Mouse (Mus musculus) limb, embryonic 14.5 days (tissue): ENCODE data around the gene Surf4. TPM values are rescaled to one million over a fixed set of nuclear protein-coding genes. Genes with fewer than 3 reads are reported as not detected.

Source experiments
- ATAC-seq: fragments of 200-750 bp; cut with Nextera tagmentation; 2 replicates; pipeline ENCODE4 v1.8.0; 2017; ENCODE audit warnings: low read depth, moderate number of reproducible peaks, moderate TSS enrichment; ENCODE audit not compliant: low FRiP score
- DNase-seq: peaks from one replicate; pipeline ENCODE4 v3.0.0-alpha.2; 2015; ENCODE audit warnings: low spot score
- H3K27ac ChIP-seq: fragments of 300-500 bp; sonication (generic); replicated peaks from 2 replicates; pipeline ENCODE4 v1.5.1; 2014; ENCODE audit warnings: low read depth, mild to moderate bottlenecking, low read length, moderate library complexity, mixed read lengths
- H3K27me3 ChIP-seq: fragments of 300-500 bp; sonication (generic); 2 replicates; pipeline ENCODE4 v1.6.1; 2014; ENCODE audit warnings: low read length, mixed read lengths; ENCODE audit not compliant: control insufficient read depth, insufficient read depth
- H3K36me3 ChIP-seq: fragments of 300-500 bp; sonication (generic); 2 replicates; pipeline ENCODE4 v1.6.1; 2014; ENCODE audit warnings: mild to moderate bottlenecking, low read length, moderate library complexity, mixed read lengths; ENCODE audit not compliant: control insufficient read depth, insufficient read depth
- H3K4me1 ChIP-seq: fragments of 300-500 bp; sonication (generic); 2 replicates; pipeline ENCODE4 v1.6.1; 2014; ENCODE audit warnings: antibody characterized with exemption, low read length, mixed read lengths; ENCODE audit not compliant: control insufficient read depth, insufficient read depth
- H3K4me2 ChIP-seq: fragments of 300-500 bp; sonication (generic); replicated peaks from 2 replicates; pipeline ENCODE4 v1.6.1; 2014; ENCODE audit warnings: low read depth, mild to moderate bottlenecking, low read length, moderate library complexity; ENCODE audit not compliant: severe bottlenecking
- H3K4me3 ChIP-seq: fragments of 300-500 bp; sonication (generic); replicated peaks from 2 replicates; pipeline ENCODE4 v1.5.1; 2014; ENCODE audit warnings: low read length
- H3K9ac ChIP-seq: fragments of 300-500 bp; sonication (generic); 2 replicates; pipeline ENCODE4 v1.6.1; 2014; ENCODE audit warnings: mild to moderate bottlenecking, low read depth, low read length, moderate library complexity; ENCODE audit not compliant: severe bottlenecking
- H3K9me3 ChIP-seq: fragments of 300-500 bp; sonication (generic); 2 replicates; pipeline ENCODE4 v1.6.1; 2016; ENCODE audit warnings: low read length; ENCODE audit not compliant: control insufficient read depth
- POLR2A ChIP-seq: fragments of 200-500 bp; IDR thresholded peaks from 2 replicates; pipeline ENCODE4 v1.8.0; 2012; ENCODE audit warnings: inconsistent platforms, mild to moderate bottlenecking, moderate library complexity, borderline replicate concordance; ENCODE audit not compliant: insufficient read depth, insufficient read length; ENCODE audit errors: extremely low read depth
- WGBS: fragments of 180-500 bp; shearing (Covaris S2); extraction: QIAGEN DNeasy Blood & Tissue Kit; methylation state at CpG from one replicate; pipeline ENCODE4 v1.1.7; 2014; 5-methylcytosine and 5-hydroxymethylcytosine counted together
- polyA plus RNA-seq, 2 experiments: library from polyadenylated mRNA; depleted of rRNA in 1 of 2; stranded (reverse) in 1 of 2; unstranded in 1 of 2; fragments of >200 nt; fragmentation: Nextera tagmentation in 1 of 2; extraction: Ambion mirVana in 1 of 2; gene quantifications; 2 replicates each; pipeline versions ENCODE4 v1.2.1 to v1.2.3; 2012 to 2014

The Surf4 gene
- polyA plus RNA-seq, 2 experiments, result 235 to 279 TPM

- Histone ChIP-seq H3K4me3 (peak overlapping the region; percentile 83), H3K4me2 (peak overlapping the region; percentile 97), H3K27me3 (no peaks in the 10 kb centered on the region), H3K9me3 (no peaks in the 10 kb centered on the region), H3K4me1 (peaks cover 29% of the 10 kb centered on the region), H3K9ac (peak overlapping the region; percentile 95), H3K27ac (peak overlapping the region; percentile 94), H3K36me3 (peaks cover 57% of the 10 kb centered on the region)
- 2% methylated on average over 36 of the region's 37 CpGs for WGBS
- ATAC-seq (peak; percentile 25; the same call in 1 of the 2 replicates), DNase-seq (peak; percentile 55)
- no peak for TF ChIP-seq POLR2A
Measured at GRCm38 (mm10) chr2:26910994-26911765, 22.5 kb downstream of the Surf4 start.

DNA sequence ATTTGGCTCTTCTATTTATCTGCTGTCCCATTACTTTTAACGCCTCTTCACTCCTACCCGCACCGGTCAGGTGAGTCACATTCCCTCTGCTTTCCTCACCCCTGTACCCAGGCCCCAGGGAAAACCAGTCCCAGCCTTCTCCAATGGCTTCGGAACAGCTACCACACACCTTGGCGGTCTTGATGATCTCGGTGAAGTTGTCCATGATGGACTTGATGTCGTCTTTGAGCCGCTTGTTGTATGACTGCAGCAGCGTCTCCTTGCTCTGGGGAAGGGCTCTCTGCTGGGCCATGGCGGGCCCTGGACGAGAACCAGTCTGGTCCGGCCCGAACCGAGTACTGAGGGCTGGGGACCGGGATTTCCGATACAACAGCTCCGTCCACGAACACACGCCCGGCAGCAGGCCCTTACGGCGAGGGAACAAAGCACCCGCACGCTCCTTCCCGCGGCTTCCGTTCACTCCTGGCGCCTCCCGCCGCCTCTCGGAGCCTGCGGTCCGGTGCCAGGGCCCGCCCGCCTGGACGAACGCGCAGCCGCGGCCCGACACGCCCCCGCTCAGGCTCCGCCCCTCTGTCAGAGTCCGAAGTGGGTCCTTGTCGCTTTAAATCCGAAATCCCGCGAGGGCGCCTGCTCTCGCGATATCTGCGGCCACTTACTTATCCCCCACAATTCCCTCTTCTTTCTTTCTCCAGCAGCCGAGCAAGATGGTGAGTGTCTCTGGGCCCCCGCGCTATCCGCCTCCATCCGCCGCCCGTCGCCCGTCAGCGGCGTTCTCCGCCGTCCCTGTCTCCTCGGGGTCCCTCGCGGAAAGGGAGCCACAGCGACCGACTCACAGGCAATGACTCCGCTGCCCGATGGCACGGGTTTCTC lies 23.4 kb downstream of the Surf4 start, which contains the start of the genes Med22 and Rpl7a:
TSS of gene Med22 (minus strand) at position 554 of the 870 bp plus-strand sequence.
TSS of gene Rpl7a (plus strand) at position 641 of the 870 bp plus-strand sequence.
- ATAC-seq (peak; percentile 92), DNase-seq (peak; percentile 98)
- Histone ChIP-seq H3K27ac (peak within 1 kb of the TSS; percentile 94), H3K4me2 (peak within 1 kb of the TSS; percentile 97), H3K9me3 (no peaks in the 10 kb centered on the region), H3K27me3 (no peaks in the 10 kb centered on the region), H3K4me3 (peak within 1 kb of the TSS; percentile 83), H3K4me1 (peaks cover 27% of the 10 kb centered on the region), H3K36me3 (peaks cover 65% of the 10 kb centered on the region), H3K9ac (peak within 1 kb of the TSS; percentile 95)
- WGBS, result under 1% methylated on average over 64 of the region's 74 CpGs
- TF ChIP-seq POLR2A, result peak; percentile 82; the same call in 1 of the 2 replicates

GRCm38 (mm10) chr2:26909387-26909784 lies 24.3 kb downstream of the Surf4 start:
- no peak overlapping the region for H3K27ac ChIP-seq
- peak overlapping the region; percentile 79 for H3K4me2 ChIP-seq
- no peak for TF ChIP-seq POLR2A
- no peak for ATAC-seq
- no peak for DNase-seq
- H3K36me3 ChIP-seq, result peaks cover 74% of the 10 kb centered on the region
- H3K4me3 ChIP-seq, result peak overlapping the region; percentile 83
- no peaks in the 10 kb centered on the region for H3K9me3 ChIP-seq
- peak overlapping the region; percentile 95 for H3K9ac ChIP-seq
- H3K27me3 ChIP-seq, result no peaks in the 10 kb centered on the region
- peaks cover 24% of the 10 kb centered on the region for H3K4me1 ChIP-seq

DNA sequence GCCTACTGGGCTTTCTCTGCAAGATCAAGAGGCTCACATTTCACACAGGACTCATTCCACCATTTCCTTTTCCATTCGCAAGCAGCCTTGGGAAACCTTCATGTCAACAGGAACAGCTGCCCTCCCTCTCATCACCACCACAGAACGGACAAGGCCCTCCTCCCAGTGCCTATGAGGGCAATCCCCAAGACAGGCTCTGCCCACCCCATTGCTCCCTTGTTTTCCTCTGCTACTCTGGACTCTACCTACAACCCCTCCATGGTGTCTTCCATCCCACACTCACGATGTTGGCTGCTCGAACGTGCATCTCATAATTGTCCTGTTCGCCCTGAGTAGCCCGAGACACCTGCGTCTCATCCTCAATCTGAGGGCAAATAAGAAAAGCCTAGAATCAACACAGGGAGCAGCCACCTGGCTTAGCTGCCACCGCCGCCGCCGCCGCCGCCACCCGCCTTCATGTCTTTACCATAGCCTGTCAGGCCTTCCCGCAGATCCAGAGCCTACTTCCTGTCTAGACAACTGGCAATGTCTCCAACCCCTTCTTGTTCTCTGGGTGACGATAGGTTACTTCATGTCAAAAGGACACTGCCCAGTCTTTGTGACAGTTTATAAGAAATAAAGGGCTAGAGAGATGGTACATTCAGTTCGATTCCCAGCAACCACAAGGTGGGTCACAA lies 24.9 kb downstream of the Surf4 start:
- TF ChIP-seq POLR2A, result no peak
- ATAC-seq (no peak), DNase-seq (no peak)
- no peaks in the 10 kb centered on the region for H3K27me3 ChIP-seq
- H3K4me1 ChIP-seq, result peaks cover 24% of the 10 kb centered on the region
- peaks cover 70% of the 10 kb centered on the region for H3K36me3 ChIP-seq
- 84% methylated on average over 18 of the region's 18 CpGs for WGBS
- peak overlapping the region; percentile 83 for H3K4me3 ChIP-seq
- peak overlapping the region; percentile 95 for H3K9ac ChIP-seq
- H3K27ac ChIP-seq, result no peak overlapping the region
- H3K4me2 ChIP-seq, result peak overlapping the region; percentile 79
- no peaks in the 10 kb centered on the region for H3K9me3 ChIP-seq

- peak; percentile 23 for DNase-seq
- Histone ChIP-seq H3K27me3 (no peaks in the 10 kb centered on the region), H3K9ac (no peak overlapping the region), H3K27ac (no peak overlapping the region), H3K4me1 (peaks cover 27% of the 10 kb centered on the region), H3K36me3 (peaks cover 53% of the 10 kb centered on the region), H3K4me3 (no peak overlapping the region), H3K4me2 (no peak overlapping the region), H3K9me3 (no peaks in the 10 kb centered on the region)
- no peak for TF ChIP-seq POLR2A
- 68% methylated on average over 4 of the region's 4 CpGs for WGBS
- no peak for ATAC-seq
Measured at GRCm38 (mm10) chr2:26907109-26907508, 26.6 kb downstream of the Surf4 start.
